Mouse (Mus musculus) C2C12 (cell line): ENCODE measurements at regions not wholly inside any gene's neighbourhood (a gene's known extent, or its start where the extent isn't known, plus 50 kb on each side); places are given as distances from the start of the nearest gene placed in this dataset.
"Not testable (repeated sequence)": the region's sequence is repeated elsewhere in the genome, so short reads cannot be mapped to it uniquely, and the experiment has no call there.

Experiments
- CTCF ChIP-seq: IDR thresholded peaks from one replicate; pipeline ENCODE4 v1.5.1; 2011; ENCODE audit not compliant: control insufficient read depth, insufficient read depth, insufficient read length
- MAX ChIP-seq: IDR thresholded peaks from one replicate; pipeline ENCODE4 v1.6.1; 2011; ENCODE audit warnings: mild to moderate bottlenecking, control low read depth
- MYOG ChIP-seq: IDR thresholded peaks from one replicate; pipeline ENCODE4 v1.6.1; 2011; ENCODE audit not compliant: control insufficient read depth, insufficient read length; ENCODE audit errors: extremely low read depth
- USF1 ChIP-seq: IDR thresholded peaks from one replicate; pipeline ENCODE4 v1.6.1; 2011; ENCODE audit warnings: low read depth, mild to moderate bottlenecking, control low read depth, moderate library complexity

- TF ChIP-seq MYOG, USF1, CTCF, MAX: not testable (repeated sequence)
Measured at GRCm38 (mm10) chr10:45875287-45875686, 297.7 kb downstream of the Hace1 start.
